Mouse (Mus musculus) T-cell, adult 2 months (primary cell): Measurements from ENCODE around the gene Sh3bp1.
"Not testable (repeated sequence)": the region's sequence is repeated elsewhere in the genome, so short reads cannot be mapped to it uniquely, and the experiment has no call there.

ENCODE experiments used
- DNase-seq: peaks from one replicate; pipeline ENCODE4 v3.0.0; 2022; ENCODE audit warnings: low spot score

Gene Sh3bp1

DNA sequence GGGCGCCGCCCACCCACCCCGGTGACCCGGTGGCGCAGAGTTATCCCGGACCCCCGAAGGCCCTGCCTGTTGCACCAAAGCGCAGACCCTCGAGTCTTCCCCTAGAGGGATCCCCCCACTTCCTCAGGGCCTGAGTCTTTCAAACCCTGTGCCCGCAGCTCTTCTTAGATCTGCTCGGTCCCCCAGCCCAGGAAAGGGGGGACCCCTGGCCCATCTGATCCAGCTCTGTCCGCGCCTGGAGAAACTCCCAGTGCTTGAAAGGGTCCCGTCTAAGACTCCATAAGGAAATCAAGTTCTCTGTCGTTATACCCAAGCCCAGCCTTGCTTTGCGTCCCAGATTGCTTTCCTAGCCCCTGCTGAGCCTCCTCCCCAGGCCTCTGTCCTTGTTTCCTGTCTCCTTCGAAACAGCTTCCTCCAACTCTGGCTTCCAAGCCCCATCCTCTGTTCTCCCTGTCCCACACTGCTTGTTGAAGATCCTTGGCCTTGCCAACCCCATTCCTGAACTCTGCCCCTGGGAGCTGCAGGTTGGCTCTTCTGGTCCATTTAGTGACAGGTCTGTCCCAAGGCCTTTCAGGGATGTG, 21.7 kb upstream of the Sh3bp1 start:
- DNase-seq: no peak

DNA sequence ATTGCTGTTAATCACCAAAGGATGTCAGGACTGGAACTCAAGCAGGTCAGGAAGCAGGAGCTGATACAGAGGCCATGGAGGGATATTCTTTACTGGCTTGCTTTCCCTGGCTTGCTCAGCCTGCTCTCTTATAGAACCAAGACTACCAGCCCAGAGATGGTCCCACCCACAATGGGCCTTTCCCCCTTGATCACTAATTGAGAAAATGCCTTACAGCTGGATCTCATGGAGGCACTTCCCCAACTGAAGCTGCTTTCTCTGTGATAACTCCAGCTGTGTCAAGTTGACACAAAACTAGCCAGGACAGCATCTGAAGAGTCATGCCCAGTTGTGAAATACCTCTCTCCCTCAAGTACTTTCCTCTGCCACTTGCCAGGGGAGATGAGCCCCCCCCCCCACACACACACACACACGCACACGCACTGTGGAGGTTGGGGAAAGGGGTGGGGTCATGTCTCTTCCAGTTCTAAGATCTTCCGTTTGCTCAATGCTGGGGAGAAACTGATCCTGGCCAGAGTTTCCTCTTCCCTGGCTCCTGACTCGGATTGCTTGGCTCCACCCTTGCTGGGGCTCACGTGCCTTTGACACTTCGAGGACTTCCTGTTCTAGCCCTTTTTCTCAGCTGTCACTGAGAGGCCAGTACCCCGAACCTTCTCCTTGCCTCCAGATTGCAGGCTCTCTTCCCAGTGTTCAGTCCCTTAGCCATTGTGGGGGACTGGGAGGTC, 20.6 kb upstream of the Sh3bp1 start:
- not testable (repeated sequence) for DNase-seq

DNA sequence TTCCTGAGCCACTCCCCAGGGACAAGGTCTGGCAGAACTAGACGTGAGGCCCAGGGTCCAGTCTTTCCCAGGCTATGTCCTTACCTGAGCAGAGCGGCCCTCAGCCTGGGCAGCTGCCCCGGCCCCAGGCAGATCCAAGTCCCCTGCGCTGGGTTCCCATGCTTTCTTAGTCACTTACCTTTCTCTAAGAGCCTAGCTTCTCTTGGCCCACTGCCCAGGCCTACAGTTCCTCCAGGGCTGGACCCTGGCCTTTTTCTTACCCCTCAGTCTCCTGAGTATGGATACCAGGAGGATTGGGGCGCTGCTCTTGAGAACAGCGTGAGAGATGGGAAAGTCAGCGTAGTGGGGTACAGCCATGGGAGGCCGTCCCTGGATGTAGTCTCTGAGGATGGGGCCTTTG, 19.1 kb upstream of the Sh3bp1 start:
- DNase-seq: no peak

DNA sequence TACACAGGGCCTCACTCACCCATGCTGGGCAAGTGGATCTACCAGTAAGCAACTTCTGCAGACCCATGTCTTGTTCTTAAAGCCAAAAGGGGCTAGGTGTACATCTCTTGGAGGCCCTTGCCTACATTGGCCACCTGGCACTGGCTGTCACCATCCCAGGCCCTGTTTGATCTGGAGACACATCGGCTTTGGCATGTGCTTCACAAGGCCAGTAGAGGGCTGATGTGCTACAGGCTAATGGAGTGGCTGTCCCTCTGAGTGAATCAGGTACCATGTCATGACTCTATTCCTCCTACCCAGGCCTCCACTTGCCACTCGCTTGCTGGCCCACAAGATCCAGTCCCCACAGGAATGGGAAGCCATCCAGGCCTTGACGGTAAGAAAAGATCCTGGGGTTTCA, 17.7 kb upstream of the Sh3bp1 start:
- no peak for DNase-seq

DNA sequence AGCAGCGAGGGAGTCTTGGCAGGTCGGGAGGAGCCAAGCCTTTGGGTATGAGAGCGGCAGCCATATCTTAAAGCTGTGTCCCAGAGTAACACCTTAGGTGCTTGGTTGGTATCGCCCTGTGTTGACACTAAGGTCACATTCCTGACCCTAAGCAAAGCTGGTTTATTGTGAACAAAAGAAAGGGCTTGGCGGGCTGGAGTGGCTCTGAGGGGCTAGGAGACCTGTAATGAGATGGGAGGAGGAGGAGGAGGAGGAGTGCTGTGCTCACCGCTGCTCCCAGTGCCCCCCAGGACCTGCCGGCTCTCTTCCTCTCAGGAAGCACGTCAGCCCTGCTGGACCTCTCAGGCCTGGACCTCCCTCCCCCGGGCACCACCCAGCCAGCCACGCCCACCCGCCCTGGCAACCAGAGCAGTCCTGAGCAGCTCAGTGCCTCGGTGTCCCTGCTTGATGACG, 10.1 kb upstream of the Sh3bp1 start:
- DNase-seq: no peak

DNA sequence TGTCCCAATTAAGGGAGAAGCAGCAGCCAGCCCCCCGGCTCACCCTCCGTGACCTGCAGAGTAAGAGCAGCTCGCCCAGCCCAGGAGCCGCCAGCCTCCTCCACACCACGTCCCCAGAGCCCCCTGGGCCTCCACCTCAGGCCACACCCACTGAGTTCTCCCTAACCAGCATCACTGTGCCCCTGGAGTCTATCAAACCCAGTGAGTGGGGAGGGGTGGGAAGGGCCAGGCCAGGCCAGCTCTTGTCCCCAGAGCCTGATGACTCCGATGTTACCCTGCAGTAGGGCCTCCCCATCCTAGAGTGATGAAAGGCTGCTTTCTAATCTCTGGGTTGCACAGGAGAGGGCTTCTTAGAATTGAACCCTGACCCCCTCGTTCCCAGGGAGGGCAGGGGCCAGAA, 7.1 kb upstream of the Sh3bp1 start:
- no peak for DNase-seq

DNA sequence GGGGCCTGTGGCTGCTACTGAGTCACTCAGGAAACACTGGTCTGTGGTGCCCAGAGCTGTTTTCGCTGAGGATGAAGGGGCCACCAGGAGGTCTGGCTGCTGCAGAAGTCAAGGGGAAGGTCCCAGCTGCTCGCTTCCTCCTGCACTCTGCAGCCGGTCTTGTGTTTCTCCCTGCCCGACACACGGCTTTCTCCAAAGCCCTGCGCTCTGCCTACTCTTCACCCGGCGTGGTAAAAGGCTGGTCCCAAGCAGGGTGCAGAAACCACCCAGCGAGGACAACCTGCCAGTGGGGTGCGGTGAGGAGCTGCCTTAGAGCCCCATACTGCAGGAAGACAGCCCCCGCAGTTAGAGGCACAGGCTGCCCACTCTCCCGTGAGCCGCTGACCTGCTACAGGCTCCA, 4.8 kb upstream of the Sh3bp1 start:
- DNase-seq: peak; percentile 37

DNA sequence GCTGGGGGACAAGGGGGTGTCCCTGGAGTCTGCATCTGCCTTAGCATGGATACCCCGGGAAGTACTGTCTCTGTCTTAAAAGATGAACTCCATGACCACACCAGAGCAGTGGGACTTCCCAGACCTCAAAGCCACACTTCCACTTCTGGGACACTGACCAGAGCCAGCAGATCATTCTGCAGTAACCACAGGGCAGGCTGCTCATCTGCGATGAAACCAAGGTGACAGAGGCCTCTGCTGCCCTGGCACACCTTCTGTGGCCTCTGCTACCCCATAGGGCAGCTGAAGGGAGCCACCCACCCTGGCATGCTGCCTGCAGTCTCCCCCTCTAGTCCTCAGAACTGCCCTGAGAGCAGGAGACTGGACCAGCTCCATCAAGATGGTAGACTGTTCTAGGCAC, 3.8 kb upstream of the Sh3bp1 start:
- no peak for DNase-seq

DNA sequence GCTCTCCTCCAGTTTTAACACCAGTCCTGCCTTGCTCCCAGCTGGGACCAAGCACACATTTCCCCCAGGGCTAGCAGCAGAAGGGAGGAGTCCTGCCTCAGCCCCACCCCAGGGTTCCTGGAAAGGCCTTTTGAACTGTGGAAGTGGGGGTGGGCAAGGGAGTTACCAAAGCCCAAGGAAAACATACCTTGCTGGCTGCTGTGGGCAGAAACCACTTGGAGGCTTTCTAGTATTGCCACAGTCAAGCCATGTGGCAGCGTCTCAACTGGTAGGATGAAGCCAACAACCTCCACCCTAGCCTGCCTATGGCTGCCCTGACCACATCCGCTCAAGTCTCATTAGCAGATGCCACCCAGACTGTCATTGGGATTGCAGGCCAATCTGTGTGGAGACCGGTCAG, 3.4 kb upstream of the Sh3bp1 start:
- peak; percentile 65 for DNase-seq

DNA sequence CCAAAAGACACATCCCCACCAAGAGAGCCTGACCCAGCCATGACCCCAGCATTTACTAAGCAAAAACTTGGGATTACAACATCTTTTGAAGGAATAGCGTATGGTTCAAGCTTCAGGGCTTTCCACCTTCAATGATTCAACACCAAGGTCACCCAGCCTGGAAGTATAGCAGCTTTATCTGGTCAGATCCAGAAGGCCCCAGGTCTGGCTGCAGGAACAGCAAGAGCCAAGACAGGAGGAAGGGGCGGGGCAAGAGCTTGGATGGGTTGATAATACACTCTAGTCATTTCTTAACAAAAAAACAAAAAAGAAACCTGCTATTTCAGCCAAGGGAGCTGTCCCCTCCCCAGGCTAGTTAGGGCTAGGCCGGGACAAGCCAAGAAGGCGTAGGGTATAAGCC, 2.1 kb upstream of the Sh3bp1 start:
- no peak for DNase-seq

DNA sequence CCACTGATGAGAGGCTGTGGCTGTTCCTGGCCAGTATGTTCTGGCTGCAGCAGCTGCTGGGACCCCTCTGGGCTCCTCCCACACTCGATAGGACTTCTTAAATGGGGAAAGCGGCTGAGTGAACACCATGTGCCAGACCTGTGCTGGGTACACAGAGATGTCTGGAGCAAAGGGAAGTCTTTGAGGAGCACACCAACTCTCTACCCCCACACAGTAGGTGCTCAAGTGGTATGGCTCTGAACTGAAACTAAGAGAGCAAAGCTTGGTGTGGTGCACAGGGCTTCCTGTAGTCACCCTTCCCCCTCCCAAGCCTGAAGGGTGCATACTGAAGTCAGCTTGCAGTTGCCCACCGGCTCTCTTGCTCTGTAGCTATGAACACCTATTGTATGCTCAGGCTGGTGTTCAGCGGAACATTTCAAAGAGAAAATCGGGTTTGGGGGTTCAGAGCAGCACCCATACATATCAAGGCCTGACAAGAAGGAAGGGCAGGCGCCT, 1.0 kb upstream of the Sh3bp1 start:
- peak; percentile 69 for DNase-seq

DNA sequence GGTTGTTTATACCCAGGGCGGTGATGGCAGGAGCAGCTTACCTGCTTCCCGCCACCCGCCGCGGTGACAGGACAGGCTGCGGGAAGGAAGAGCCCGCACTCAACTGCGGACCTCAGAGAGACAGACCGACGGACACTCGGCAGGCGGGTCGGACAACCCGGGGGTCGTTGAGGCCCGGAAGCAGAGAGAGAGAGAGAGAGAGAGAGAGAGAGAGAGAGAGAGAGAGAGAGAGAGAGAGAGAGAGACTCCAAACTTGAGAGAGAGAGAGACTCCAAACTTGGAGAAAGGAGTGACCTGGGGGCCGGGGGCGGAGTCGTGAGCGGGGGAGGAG, 194 bp upstream of the Sh3bp1 start, which contains the start of gene Gm49510:
Gm49510 (plus strand) TSS at position 259 of the 331 bp plus-strand sequence.
- DNase-seq: no peak

DNA sequence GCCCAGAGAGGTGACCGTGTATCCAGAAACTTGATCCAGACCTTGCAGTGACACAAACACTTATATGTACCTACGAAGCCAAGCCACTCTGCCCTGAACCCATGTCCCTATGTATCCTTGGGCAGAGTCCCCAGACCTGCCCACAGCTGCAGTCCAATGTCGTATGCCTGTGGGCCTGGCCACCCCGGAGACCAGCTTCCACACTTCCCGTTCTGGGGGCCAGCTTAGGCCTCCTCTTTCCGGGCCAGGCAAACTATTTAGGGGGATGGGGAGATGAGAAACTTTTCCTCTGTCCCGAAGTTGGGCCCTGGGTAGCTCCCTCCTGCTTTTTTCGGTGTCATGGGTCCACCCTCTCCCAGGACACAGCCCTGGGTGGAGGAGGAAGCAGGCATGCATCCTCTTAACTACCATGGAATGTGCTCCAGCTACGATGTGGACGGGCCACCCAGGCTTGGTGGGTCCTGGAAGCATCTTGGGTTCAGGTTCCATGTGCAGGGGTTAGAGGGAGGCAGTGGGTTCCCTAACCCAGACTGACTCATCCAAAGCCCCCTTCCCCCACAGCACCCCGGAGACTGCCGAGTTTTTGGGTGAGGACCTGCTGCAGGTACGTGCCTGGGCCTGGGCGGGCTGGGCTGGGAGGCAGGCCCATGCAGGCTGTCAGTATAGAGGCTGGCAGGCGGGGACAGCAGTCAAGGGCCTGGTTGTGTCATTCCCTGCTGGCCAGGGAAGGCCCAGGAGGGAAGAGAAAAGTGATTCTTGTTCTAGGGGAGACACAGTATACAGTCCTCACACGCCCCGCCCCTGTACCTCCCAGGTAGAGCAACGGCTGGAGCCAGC, 1.2 kb downstream of the Sh3bp1 start:
- DNase-seq: no peak

DNA sequence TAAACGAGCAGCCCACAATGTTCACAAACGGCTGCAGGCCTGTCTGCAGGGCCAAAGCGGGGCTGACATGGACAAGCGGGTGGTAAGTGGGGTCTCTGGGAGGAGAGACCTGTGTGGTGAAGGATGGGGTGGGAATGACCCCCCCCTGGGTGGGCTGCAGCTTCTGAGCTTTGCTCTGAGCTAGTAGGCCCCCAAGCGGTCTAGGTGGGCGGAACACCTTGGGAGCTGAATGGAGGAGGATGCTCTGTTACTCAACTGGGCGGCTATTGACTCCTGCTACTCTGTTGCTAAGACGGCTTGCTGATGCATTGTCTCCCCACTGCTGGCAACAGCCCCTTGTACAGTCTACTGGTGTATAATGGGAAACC, 1.8 kb downstream of the Sh3bp1 start:
- DNase-seq: no peak

DNA sequence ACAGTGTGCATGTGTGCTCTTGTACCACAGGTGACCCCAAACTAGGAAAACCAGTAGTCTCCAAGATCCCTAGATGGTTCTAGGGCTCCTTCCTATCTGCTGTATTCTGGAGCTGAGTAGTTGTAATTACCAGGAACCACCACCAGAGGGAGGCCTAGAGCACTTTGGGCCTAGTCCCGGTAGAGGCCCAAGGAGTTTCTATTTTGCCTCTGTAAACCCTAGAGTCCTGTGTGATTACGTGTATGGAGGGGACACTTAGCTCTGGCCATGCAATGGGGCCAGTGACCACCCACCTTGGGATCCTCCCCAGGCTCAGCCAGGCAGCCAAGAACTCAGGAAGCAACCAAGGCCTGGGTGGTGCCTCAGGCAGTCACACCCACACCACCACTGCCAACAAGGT, 3.7 kb downstream of the Sh3bp1 start:
- DNase-seq: peak; percentile 76

DNA sequence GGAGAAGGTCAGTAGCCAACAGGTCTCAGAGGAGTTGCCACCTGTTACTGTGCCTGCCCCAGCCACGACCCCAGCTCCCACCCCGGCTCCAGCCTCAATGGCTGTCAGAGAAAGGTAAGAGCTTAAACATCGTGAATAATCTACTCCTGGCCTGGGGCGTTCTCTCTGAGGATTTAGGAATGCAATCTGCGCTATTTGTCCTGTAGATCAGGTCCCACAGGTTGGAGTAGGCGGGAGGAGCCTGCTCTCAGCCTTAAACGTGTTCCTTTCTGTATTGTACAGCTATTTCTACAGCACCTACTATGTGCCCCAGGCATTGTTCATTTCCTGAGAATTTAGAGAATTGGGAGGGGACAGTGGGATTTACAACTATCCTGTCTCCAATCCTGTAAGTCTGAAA, 8.8 kb downstream of the Sh3bp1 start:
- no peak for DNase-seq

DNA sequence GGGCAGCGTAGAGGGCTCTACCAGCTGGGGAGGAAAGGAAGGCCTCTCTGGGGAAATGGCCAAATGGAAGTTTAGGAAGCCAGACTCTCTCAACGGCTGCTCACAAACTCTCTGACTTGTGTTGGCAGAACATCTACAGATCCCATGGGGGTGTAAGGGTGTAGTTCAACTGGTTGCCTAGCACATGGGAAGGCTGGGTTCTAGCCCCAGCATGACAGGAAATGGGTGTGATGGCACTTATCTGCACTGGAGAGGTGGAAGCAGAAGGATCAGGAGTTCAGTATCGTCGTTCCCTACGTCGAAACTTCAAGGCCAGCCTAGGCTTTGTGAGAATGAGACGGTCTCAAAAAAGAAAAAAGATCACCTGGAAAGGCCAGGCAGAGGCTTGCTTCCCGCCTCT, 9.4 kb downstream of the Sh3bp1 start:
- no peak for DNase-seq

DNA sequence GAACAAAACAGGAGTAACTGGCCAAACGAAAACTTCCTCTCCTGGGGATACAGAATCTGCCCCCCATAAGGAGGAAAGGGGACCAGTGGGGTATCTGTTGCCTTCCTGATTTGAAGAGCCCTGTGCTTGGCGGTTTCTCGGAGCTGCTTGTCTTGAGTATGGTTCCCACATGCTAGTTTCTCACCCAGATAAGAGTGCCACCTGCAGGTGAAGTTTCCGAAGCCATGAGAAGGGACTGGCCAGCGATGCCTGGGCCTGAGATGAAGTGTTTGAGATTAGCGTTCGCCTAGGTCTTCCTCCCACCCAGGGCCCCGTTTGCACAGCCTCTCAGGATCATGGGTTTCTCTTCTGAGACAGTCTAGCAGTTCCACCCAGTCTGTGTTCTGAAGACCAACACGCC, 12.5 kb downstream of the Sh3bp1 start:
- DNase-seq: no peak

DNA sequence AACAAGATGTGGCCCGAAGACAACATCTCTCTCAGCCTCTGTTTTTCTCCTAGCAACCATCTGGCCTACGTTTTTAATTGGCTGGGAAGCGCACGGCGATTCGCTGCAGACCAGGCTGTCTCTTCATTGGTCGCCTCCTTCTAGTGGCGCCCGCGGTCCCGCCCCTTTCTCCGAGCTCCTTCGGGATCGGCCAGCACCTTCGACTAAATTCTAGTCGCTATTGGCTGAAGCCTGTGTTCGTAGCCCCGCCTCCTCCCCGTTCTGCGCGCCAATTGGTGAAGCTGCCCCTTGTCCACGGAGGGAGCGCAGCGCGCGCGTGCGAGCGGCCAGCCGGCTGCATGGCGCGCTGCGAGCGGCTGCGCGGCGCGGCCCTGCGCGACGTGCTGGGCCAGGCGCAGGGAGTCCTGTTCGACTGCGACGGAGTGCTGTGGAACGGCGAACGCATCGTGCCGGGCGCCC, 14.1 kb downstream of the Sh3bp1 start, which contains the start of gene Pdxp:
Pdxp (plus strand) TSS at position 288 of the 459 bp plus-strand sequence.
- DNase-seq: peak; percentile 97

DNA sequence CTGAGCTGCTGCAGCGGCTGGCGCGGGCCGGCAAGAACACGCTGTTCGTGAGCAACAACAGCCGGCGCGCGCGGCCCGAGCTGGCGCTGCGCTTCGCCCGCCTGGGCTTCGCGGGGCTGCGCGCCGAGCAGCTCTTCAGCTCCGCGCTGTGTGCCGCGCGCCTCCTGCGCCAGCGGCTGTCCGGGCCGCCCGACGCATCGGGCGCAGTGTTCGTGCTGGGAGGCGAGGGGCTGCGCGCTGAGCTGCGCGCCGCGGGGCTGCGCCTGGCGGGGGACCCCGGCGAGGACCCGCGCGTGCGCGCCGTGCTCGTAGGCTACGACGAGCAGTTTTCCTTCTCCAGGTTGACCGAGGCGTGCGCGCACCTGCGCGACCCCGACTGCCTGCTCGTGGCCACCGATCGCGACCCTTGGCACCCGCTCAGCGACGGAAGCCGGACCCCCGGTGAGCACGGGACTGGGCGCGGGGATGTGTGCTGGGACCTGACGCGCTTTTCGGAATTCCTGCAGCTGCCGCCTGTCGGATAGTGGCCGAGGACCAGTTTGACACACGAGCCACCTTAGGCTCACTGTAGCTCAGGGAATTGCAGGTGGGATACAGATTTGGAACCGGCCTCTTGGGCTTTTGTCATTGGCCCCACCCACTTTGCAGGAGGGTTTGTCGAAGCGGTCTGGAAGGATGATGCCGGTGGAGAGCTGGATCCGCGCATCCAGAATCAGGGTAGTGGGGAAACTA, 14.7 kb downstream of the Sh3bp1 start:
- no peak for DNase-seq

DNA sequence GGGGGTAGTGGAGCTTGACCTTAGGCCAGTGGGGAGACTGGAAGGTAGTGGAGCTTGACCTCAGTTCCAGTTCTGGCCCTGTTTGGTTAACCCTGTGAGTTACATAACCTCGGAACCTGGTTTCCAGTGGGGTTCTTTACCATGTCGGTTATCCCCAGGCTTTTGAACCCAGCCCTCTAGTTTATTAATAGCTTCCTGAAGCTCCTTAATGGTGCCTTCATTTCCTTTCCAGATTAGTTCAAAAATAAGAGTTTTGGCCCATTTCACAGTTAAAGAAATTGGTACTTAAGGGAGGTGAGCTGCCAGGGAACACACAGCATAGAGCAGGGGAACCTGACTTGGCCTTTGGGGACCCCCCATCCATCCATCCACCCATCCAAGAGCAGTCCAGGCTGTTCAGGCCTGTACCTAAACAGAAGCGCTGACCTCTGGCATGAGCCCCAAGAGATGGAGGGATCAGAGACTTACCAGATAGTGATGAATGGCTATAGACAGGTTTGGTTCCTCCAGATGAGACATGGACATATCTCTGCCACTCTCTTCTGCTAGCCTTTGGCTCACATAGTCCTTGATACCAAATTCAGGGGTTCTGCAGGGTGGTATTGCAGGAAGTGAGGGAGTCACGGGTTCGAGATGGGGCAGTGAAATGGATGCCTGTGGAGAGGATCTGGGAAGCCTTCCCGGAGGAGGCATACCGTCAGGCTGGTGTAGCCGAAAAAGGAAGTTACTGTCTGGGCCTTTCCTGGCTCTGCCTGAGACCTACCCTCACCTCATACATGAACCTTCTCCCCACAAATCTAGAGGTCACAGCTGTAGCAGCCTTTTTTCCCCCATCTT, 15.5 kb downstream of the Sh3bp1 start:
- no peak for DNase-seq
